Mouse (Mus musculus): ENCODE data around the gene Prdm1. TPM values are rescaled to one million over a fixed set of nuclear protein-coding genes. Genes with fewer than 3 reads are reported as not detected.

The Prdm1 gene
- total and polyA plus RNA-seq, 3 experiments: 0.89 to 1.6 (median 0.97) TPM

DNA sequence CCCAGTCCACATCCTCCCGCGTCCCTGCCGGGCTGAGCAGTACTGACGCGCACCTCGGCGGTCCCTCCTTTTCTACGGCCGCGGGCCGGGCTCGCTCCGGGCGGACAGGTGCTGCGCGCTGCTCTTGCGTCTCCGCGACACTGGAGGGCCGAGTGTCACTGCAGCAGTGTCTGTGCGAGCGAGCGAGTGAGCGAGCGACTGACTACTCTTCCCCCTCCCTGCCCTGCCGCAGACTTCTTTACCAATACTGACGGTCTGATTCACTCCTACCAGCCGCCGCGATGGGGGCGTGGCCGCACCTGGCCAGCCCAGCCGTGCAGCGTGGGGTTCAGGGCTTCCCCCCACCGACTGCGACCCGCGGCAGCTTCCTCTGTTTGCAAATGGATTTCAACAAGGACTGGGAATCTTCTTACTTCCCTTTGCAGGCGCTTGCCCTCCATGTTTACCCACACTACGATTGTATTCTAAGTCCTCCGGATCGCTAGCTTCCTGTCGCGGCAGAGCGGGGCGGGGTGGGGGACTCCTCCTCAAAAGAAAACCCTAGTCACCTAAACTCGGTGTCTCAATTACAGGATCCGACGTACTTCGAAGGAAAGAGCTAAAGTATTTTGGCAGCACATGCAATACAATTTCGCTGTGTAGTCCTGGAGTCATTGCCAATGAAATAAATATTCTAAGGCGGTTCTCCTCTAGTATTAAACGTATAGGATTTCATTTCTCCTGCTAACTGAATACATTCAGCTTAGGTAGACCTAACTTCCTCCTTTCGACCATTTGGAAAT lies 69.6 kb downstream of the Prdm1 start:
- H3K27ac ChIP-seq: peak overlapping the region; percentile 77
- TF ChIP-seq EP300 (IDR thresholded peaks at IDR 0.05; ENCODE audit: insufficient read depth, low read depth, low read length) (0 out of 2 replicates have a peak, but pooled peaks have one; percentile 16), CTCF (IDR thresholded peaks at IDR 0.05) (peak; percentile 62), POLR2A (IDR thresholded peaks at IDR 0.05; ENCODE audit: insufficient read depth, low read depth, low read length) (peak; percentile 45; the same call in 1 of the 2 replicates)
- H3K4me3 ChIP-seq: peak overlapping the region; percentile 68
- intact Hi-C loops (cut with DNase I): loop anchor here (1.0 to 10.0 kb wide), 4 partner anchors 71 to 540 kb away; no protein-coding TSS in a partner anchor
- no peaks in the 10 kb centered on the region for H3K36me3 ChIP-seq (ENCODE audit: control insufficient read depth, insufficient read depth, low read length)
- WGBS: 1% methylated on average over 54 of the region's 54 CpGs
- no peaks in the 10 kb centered on the region; the same call in 1 of the 2 replicates for H3K4me1 ChIP-seq (ENCODE audit: control insufficient read depth, insufficient read depth, low read length)
- peak overlapping the region; percentile 30 for H3K9ac ChIP-seq (ENCODE audit: low read depth, low read length)
- peak; percentile 74 to 82 for DNase-seq
- peaks cover 1% of the 10 kb centered on the region; the same call in 1 of the 2 replicates for H3K27me3 ChIP-seq (ENCODE audit: control insufficient read depth, insufficient read depth, low read length)
- no peaks in the 10 kb centered on the region for H3K79me2 ChIP-seq (replicated peaks; ENCODE audit: control insufficient read depth, insufficient read depth, low read length)

GRCm38 (mm10) chr10:44457791-44458533 lies 70.3 kb downstream of the Prdm1 start:
- Histone ChIP-seq H3K4me3 (peak overlapping the region; percentile 68), H3K9ac (ENCODE audit: low read depth, low read length) (peak overlapping the region; percentile 30), H3K27me3 (ENCODE audit: control insufficient read depth, insufficient read depth, low read length) (peaks cover 1% of the 10 kb centered on the region; the same call in 1 of the 2 replicates), H3K4me1 (ENCODE audit: control insufficient read depth, insufficient read depth, low read length) (no peaks in the 10 kb centered on the region; the same call in 1 of the 2 replicates), H3K36me3 (ENCODE audit: control insufficient read depth, insufficient read depth, low read length) (no peaks in the 10 kb centered on the region), H3K79me2 (replicated peaks; ENCODE audit: control insufficient read depth, insufficient read depth, low read length) (no peaks in the 10 kb centered on the region), H3K27ac (peak overlapping the region; percentile 77)
- no peak for DNase-seq
- under 1% methylated on average over 25 of the region's 25 CpGs for WGBS
- TF ChIP-seq POLR2A (IDR thresholded peaks at IDR 0.05; ENCODE audit: insufficient read depth, low read depth, low read length) (no peak), CTCF (IDR thresholded peaks at IDR 0.05) (no peak), EP300 (IDR thresholded peaks at IDR 0.05; ENCODE audit: insufficient read depth, low read depth, low read length) (no peak)
- intact Hi-C loops (cut with DNase I): loop anchor here (2.0 to 10.0 kb wide), 3 partner anchors 173 to 541 kb away; no protein-coding TSS in a partner anchor

DNA sequence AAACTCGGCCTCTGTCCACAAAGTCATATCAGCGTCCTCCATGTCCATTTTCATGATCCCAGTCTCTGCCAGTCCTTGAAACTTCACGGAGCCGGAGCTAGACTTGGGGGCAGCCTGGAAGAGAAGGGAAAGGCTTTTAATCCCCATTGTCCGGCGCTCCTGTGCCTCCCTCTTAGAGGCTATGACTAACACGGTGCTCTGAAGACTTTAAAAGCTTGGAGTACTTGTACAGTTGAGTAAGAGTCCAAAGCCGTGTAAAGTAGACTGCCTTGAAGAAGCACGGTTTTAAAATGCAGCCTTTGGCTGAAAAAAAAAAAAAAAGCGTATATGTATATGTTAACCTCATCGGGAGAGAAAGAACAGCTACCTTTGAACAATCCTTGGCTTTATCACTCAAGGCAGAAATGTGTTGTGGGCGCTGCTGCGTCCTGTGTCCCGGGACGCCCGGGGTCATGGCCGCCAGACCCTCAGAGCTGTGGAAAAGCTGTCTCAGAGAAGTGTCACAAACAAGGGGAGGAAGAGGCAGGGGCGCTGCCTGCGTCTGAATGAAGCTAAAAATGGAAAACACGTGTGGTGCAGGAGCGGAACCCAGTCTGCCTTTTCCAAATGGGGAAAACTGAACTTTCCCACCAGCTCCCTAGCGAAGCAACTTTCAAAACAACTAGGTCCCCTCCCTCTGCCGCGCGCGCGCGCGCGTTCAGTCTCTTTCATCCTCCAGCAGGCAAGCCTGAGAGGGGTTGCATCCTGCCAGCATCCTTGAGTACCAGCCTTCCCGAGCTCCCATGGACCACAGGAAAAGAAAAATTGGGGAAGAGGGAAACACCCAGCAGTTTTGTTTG lies 71.3 kb downstream of the Prdm1 start:
- peaks cover 1% of the 10 kb centered on the region; the same call in 1 of the 2 replicates for H3K27me3 ChIP-seq (ENCODE audit: control insufficient read depth, insufficient read depth, low read length)
- intact Hi-C loops (cut with DNase I): loop anchor here (10.0 kb wide), 1 partner anchor 482 kb away; no protein-coding TSS in a partner anchor
- no peaks in the 10 kb centered on the region for H3K79me2 ChIP-seq (replicated peaks; ENCODE audit: control insufficient read depth, insufficient read depth, low read length)
- DNase-seq: peak; percentile 65
- 10% methylated on average over 31 of the region's 31 CpGs for WGBS
- TF ChIP-seq EP300 (IDR thresholded peaks at IDR 0.05; ENCODE audit: insufficient read depth, low read depth, low read length): no peak
- 0 out of 2 replicates have a peak, but pooled peaks have one; percentile 45 for TF ChIP-seq POLR2A (IDR thresholded peaks at IDR 0.05; ENCODE audit: insufficient read depth, low read depth, low read length)
- peaks cover 1% of the 10 kb centered on the region; the same call in 1 of the 2 replicates for H3K4me1 ChIP-seq (ENCODE audit: control insufficient read depth, insufficient read depth, low read length)
- peak overlapping the region; percentile 68 for H3K4me3 ChIP-seq
- H3K27ac ChIP-seq: peak overlapping the region; percentile 77
- H3K9ac ChIP-seq (ENCODE audit: low read depth, low read length): peak overlapping the region; percentile 20
- H3K36me3 ChIP-seq (ENCODE audit: control insufficient read depth, insufficient read depth, low read length): no peaks in the 10 kb centered on the region; the same call in 1 of the 2 replicates

DNA sequence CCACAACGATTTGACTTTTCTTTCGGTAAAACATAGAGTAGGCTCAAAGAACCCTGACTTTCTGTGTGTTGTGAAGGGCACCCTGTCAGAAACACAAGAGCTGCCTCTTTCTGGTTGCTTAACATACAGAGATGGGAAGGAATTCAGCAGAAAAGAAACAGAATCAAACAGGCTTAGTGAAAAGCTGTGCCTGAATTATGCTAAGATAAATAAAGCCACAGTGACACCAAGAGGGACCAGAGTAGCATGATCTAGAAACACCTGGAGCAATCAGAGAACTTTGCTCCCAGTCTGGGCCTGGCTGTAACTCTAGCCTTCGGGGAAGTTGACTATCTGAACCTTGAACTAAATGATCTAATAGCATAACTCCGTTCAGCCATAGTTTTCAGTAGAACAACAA lies 73.5 kb downstream of the Prdm1 start:
- peaks cover 1% of the 10 kb centered on the region; the same call in 1 of the 2 replicates for H3K4me1 ChIP-seq (ENCODE audit: control insufficient read depth, insufficient read depth, low read length)
- peak; percentile 61 for TF ChIP-seq CTCF (IDR thresholded peaks at IDR 0.05)
- no peak for TF ChIP-seq POLR2A (IDR thresholded peaks at IDR 0.05; ENCODE audit: insufficient read depth, low read depth, low read length)
- peaks cover 1% of the 10 kb centered on the region; the same call in 1 of the 2 replicates for H3K27me3 ChIP-seq (ENCODE audit: control insufficient read depth, insufficient read depth, low read length)
- no peak overlapping the region for H3K9ac ChIP-seq (ENCODE audit: low read depth, low read length)
- 0 out of 2 replicates have a peak overlapping the region, but pooled peaks have one; percentile 6 for H3K4me3 ChIP-seq
- DNase-seq: no peak
- H3K79me2 ChIP-seq (replicated peaks; ENCODE audit: control insufficient read depth, insufficient read depth, low read length): no peaks in the 10 kb centered on the region
- 48% methylated on average over 4 of the region's 4 CpGs for WGBS
- peaks cover 2% of the 10 kb centered on the region for H3K36me3 ChIP-seq (ENCODE audit: control insufficient read depth, insufficient read depth, low read length)
- intact Hi-C loops (cut with DNase I): loop anchor here (1.0 to 10.0 kb wide), 3 partner anchors 126 to 480 kb away; no protein-coding TSS in a partner anchor
- peak overlapping the region; percentile 77 for H3K27ac ChIP-seq

DNA sequence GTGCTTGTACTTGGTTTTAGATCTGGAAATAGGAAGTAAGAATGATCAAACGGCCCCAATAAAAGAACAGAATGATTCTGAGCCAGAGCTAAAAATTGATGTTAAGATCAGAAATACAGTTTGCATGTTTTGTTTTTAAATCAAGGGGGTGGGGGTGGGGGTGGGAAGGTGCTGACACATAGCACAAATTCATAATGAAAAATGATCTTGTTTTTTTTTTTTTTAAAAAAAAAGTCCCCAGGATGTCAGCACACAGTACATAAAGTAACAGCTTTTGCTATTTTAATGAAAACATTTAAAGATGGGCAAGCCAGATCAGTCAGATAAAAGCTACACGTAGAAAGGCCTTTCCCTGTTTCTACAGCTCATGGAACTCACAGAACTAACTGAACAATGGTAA lies 74.2 kb downstream of the Prdm1 start:
- Histone ChIP-seq H3K36me3 (ENCODE audit: control insufficient read depth, insufficient read depth, low read length) (peaks cover 5% of the 10 kb centered on the region), H3K4me3 (no peak overlapping the region), H3K27ac (no peak overlapping the region), H3K9ac (ENCODE audit: low read depth, low read length) (no peak overlapping the region), H3K4me1 (ENCODE audit: control insufficient read depth, insufficient read depth, low read length) (peaks cover 1% of the 10 kb centered on the region; the same call in 1 of the 2 replicates), H3K27me3 (ENCODE audit: control insufficient read depth, insufficient read depth, low read length) (no peaks in the 10 kb centered on the region), H3K79me2 (replicated peaks; ENCODE audit: control insufficient read depth, insufficient read depth, low read length) (no peaks in the 10 kb centered on the region)
- 39% methylated on average over 2 of the region's 2 CpGs for WGBS
- TF ChIP-seq CTCF (IDR thresholded peaks at IDR 0.05): no peak
- no peak for TF ChIP-seq EP300 (IDR thresholded peaks at IDR 0.05; ENCODE audit: insufficient read depth, low read depth, low read length)
- TF ChIP-seq POLR2A (IDR thresholded peaks at IDR 0.05; ENCODE audit: insufficient read depth, low read depth, low read length): no peak
- no peak for DNase-seq
- intact Hi-C loops (cut with DNase I): loop anchor here (1.0 to 10.0 kb wide), 3 partner anchors 126 to 479 kb away; no protein-coding TSS in a partner anchor
